8 mouse cellular contexts compared by ENCODE assay signal in the genomic region with DNA sequence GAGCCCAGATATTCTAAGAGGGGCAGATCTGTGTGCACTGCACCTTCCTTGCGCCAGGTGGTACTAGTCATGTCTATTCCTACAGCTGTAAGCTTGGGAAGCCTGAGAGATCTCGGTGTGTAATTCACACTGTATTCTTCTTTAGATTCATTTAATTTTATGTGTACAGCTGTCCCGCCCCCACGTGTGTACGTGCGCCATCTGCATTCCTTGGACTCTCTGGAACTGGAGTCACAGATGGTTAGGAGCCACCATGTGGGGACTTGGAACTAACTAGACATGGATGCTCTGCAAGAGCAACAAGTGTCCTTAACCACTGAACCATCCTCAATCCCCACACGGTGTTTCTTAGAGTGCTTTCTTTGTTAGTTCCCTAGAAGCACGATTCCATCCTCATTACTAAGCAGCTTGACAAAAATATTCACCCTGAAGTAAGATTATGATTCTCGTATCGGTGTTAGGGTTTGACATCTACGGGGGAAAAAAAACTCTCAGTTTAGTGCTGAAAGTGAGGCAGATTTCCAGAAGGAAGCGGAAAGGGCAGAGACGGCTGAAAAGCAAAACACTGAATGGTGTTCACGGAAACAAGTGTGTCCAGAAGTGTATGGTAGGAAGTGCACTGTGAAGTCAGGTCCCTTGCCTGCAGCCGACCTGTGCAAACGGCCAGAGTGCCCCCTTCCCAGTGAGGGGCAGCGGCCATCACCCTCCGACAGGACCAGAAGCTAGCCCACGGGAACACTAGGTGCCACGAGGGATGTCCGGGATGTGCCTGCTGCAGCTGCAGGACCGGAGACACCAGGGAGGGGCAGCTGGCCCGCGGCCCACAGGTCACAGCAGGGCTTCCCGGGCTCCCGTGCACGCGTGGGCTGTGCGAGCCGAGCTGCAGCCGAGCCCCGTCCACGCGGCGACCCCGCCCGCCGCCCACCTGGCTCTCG. TPM values are rescaled to one million over a fixed set of nuclear protein-coding genes. Genes with fewer than 3 reads are reported as not detected.
DNase-seq lines count a peak whose midpoint lies in the region; TF ChIP-seq lines count a peak whose summit lies in the region.

No protein-coding gene starts in this region.

- TF ChIP-seq EP300 in heart, adult 2 months (IDR thresholded peaks at IDR 0.05; ENCODE audit: insufficient read depth, low read depth, low read length) = no peak

- peak; percentile 35 for DNase-seq in urinary bladder, postnatal 25 days (ENCODE audit: low spot score)
- DNase-seq in urinary bladder, postnatal 14 days (ENCODE audit: low spot score) = no peak
- peak; percentile 63 to 72 for DNase-seq in cerebellum, postnatal 14 days
- peak; percentile 56 to 67 for DNase-seq in heart, adult 2 months
- peak; percentile 31 to 64 for DNase-seq in kidney, postnatal 25 days
- peak; percentile 14 for DNase-seq in liver, adult 2 months (ENCODE audit: extremely low read depth, low read depth, low spot score)
- DNase-seq in naive thymus-derived CD4-positive, alpha-beta T cell, adult 2 months (ENCODE audit: low read depth) = peak; percentile 50
- DNase-seq in c-Kit-positive CD71-positive TER-119-positive erythroid progenitor cells, embryonic 14.5 days (ENCODE audit: low spot score) = no peak

- H3K27ac ChIP-seq in heart, adult 2 months = peak overlapping the region; percentile 77
- H3K27ac ChIP-seq in liver, adult 2 months (replicated peaks; ENCODE audit: insufficient read depth, low read depth, low read length) = 0 out of 2 replicates have a peak overlapping the region, but pooled peaks have one; percentile 4

- WGBS in heart, adult 2 months = 12% methylated on average over 38 of the region's 39 CpGs
- WGBS in liver, adult 2 months = 19% methylated on average over 29 of the region's 39 CpGs

- intact Hi-C loops in heart, adult 2 months (cut with DNase I) = loop anchor here (1.0 to 5.0 kb wide), 2 partner anchors 22 to 38 kb away; a partner anchor contains a TSS

- TF ChIP-seq POLR2A in heart, adult 2 months (IDR thresholded peaks at IDR 0.05; ENCODE audit: insufficient read depth, low read depth, low read length) = no peak
- no peak for TF ChIP-seq POLR2A in liver, adult 2 months (IDR thresholded peaks at IDR 0.05; ENCODE audit: extremely low read depth, insufficient read depth, low read length)

- no peaks in the 10 kb centered on the region for H3K27me3 ChIP-seq in heart, adult 2 months (ENCODE audit: control insufficient read depth, insufficient read depth, low read length)
- no peaks in the 10 kb centered on the region for H3K27me3 ChIP-seq in liver, adult 2 months (ENCODE audit: control insufficient read depth, insufficient read depth, low read length)

- no peaks in the 10 kb centered on the region for H3K79me2 ChIP-seq in heart, adult 2 months (replicated peaks; ENCODE audit: control insufficient read depth, insufficient read depth, low read length)
- H3K79me2 ChIP-seq in liver, adult 2 months (ENCODE audit: control insufficient read depth, insufficient read depth, low read length) = no peaks in the 10 kb centered on the region

- peak overlapping the region; percentile 92 for H3K9ac ChIP-seq in heart, adult 2 months (ENCODE audit: low read depth, low read length)
- H3K9ac ChIP-seq in liver, adult 2 months (ENCODE audit: low read depth, low read length) = peak overlapping the region; percentile 92

- TF ChIP-seq CTCF in heart, adult 2 months (IDR thresholded peaks at IDR 0.05) = no peak
- TF ChIP-seq CTCF in liver, adult 2 months (IDR thresholded peaks at IDR 0.05; ENCODE audit: low read depth, low read length) = no peak

- no peaks in the 10 kb centered on the region for H3K36me3 ChIP-seq in heart, adult 2 months (ENCODE audit: control insufficient read depth, insufficient read depth, low read length)
- no peaks in the 10 kb centered on the region for H3K36me3 ChIP-seq in liver, adult 2 months (ENCODE audit: control insufficient read depth, insufficient read depth, low read length)

- peak overlapping the region; percentile 81 for H3K4me3 ChIP-seq in heart, adult 2 months
- H3K4me3 ChIP-seq in liver, adult 2 months (ENCODE audit: insufficient read depth, low read depth, low read length) = peak overlapping the region; percentile 80

- H3K4me1 ChIP-seq in heart, adult 2 months (ENCODE audit: control insufficient read depth, insufficient read depth, low read length) = no peaks in the 10 kb centered on the region
- H3K4me1 ChIP-seq in liver, adult 2 months (ENCODE audit: control insufficient read depth, insufficient read depth, low read length) = peaks cover 15% of the 10 kb centered on the region

RNA-seq across cellular contexts. Expression of a gene that starts 24.0 kb away (rescaled TPM):
- 1 to 10 TPM; 5.4 to 5.5 TPM for total RNA-seq in heart, adult 2 months (2021)
- 4.3 and 4.4 TPM in 2 replicates for polyA plus RNA-seq in heart, adult 2 months (2012; rRNA removed)
- total RNA-seq in liver, adult 2 months (2014; rRNA removed) = 6.0 and 6.4 TPM in 2 replicates
- polyA plus RNA-seq in liver, adult 2 months (2012; rRNA removed) = 6.4 and 7.2 TPM in 2 replicates

RNA-seq across cellular contexts. Expression of a gene that starts 38.8 kb away (rescaled TPM):
- total RNA-seq in heart, adult 2 months (2021) = 1 to 10 TPM; 3.9 to 5.1 TPM
- polyA plus RNA-seq in heart, adult 2 months (2012; rRNA removed) = 2.9 and 5.1 TPM in 2 replicates
- 0.74 and 1.6 TPM in 2 replicates for total RNA-seq in liver, adult 2 months (2014; rRNA removed)
- polyA plus RNA-seq in liver, adult 2 months (2012; rRNA removed) = 0.99 and 1.1 TPM in 2 replicates

Comparison
In these comparisons a context has a peak if more than half of its experiments do, and no peak if none do; other contexts are left out.
1. DNase-seq: peak in urinary bladder, postnatal 25 days (single experiment), cerebellum, postnatal 14 days (2 of 2), heart, adult 2 months (2 of 2), kidney, postnatal 25 days (2 of 2), liver, adult 2 months (single experiment) and naive thymus-derived CD4-positive, alpha-beta T cell, adult 2 months (single experiment); none in urinary bladder, postnatal 14 days (single experiment) and c-Kit-positive CD71-positive TER-119-positive erythroid progenitor cells, embryonic 14.5 days (single experiment).